Mouse (Mus musculus) intestine, embryonic 16.5 days (tissue): ENCODE measurements around the gene Lpin1. TPM values are rescaled to one million over a fixed set of nuclear protein-coding genes. Genes with fewer than 3 reads are reported as not detected.

Experiments used
- ATAC-seq: fragments of 200-750 bp; cut with Nextera tagmentation; 2 replicates; pipeline ENCODE4 v1.8.0; 2017; ENCODE audit warnings: moderate TSS enrichment, moderate library complexity
- H3K27ac ChIP-seq: fragments of 300-500 bp; sonication (generic); 2 replicates; pipeline ENCODE4 v1.5.1; 2014; ENCODE audit warnings: mild to moderate bottlenecking, low read length
- H3K27me3 ChIP-seq: fragments of 300-500 bp; sonication (generic); replicated peaks from 2 replicates; pipeline ENCODE4 v1.6.1; 2014; ENCODE audit warnings: low read length, control low read depth, mixed read lengths; ENCODE audit not compliant: control insufficient read depth, insufficient read depth
- H3K36me3 ChIP-seq: fragments of 300-500 bp; sonication (generic); 2 replicates; pipeline ENCODE4 v1.6.1; 2014; ENCODE audit warnings: low read length, control low read depth; ENCODE audit not compliant: control insufficient read depth, insufficient read depth
- H3K4me1 ChIP-seq: fragments of 300-500 bp; sonication (generic); 2 replicates; pipeline ENCODE4 v1.6.1; 2014; ENCODE audit warnings: low read length, control low read depth, mixed read lengths; ENCODE audit not compliant: control insufficient read depth, insufficient read depth
- H3K4me2 ChIP-seq: fragments of 300-500 bp; sonication (generic); 2 replicates; pipeline ENCODE4 v1.6.1; 2014; ENCODE audit warnings: low read depth, low read length, control low read depth
- H3K4me3 ChIP-seq: fragments of 300-500 bp; sonication (generic); 2 replicates; pipeline ENCODE4 v1.5.1; 2014; ENCODE audit warnings: mild to moderate bottlenecking, low read length
- H3K9ac ChIP-seq: fragments of 300-500 bp; sonication (generic); 2 replicates; pipeline ENCODE4 v1.6.1; 2014; ENCODE audit warnings: low read depth, low read length
- H3K9me3 ChIP-seq: fragments of 300-500 bp; sonication (generic); 2 replicates; pipeline ENCODE4 v1.6.1; 2016; ENCODE audit warnings: low read length, control low read depth; ENCODE audit not compliant: control insufficient read depth
- WGBS: fragments of 180-500 bp; shearing (Covaris S2); extraction: QIAGEN DNeasy Blood & Tissue Kit; methylation state at CpG from one replicate; pipeline ENCODE4 v1.1.7; 2014; 5-methylcytosine and 5-hydroxymethylcytosine counted together
- polyA plus RNA-seq: library from polyadenylated mRNA; unstranded; fragments of >200 nt; fragmentation: Nextera tagmentation; extraction: Ambion mirVana; gene quantifications from 2 replicates; pipeline ENCODE4 v1.2.1, GENCODE M21; 2015

The Lpin1 gene
- polyA plus RNA-seq, 1 experiment from 2014 or later: 8.5 TPM

- ATAC-seq: no peak
- Histone ChIP-seq H3K4me3 (no peak overlapping the region), H3K4me1 (no peaks in the 10 kb centered on the region), H3K9ac (no peak overlapping the region), H3K9me3 (no peaks in the 10 kb centered on the region), H3K27me3 (no peaks in the 10 kb centered on the region), H3K4me2 (no peak overlapping the region), H3K36me3 (peaks cover 5% of the 10 kb centered on the region; the same call in 1 of the 2 replicates), H3K27ac (no peak overlapping the region)
- whole genome bisulfite sequencing: 77% methylated on average over 12 of the region's 12 CpGs
Observed at GRCm38 (mm10) chr12:16548824-16549375, 61.9 kb downstream of the Lpin1 start.

- no peak for ATAC-seq
- Histone ChIP-seq H3K27ac (no peak overlapping the region), H3K36me3 (peaks cover 3% of the 10 kb centered on the region; the same call in 1 of the 2 replicates), H3K4me1 (no peaks in the 10 kb centered on the region), H3K4me3 (no peak overlapping the region), H3K4me2 (no peak overlapping the region), H3K9ac (no peak overlapping the region), H3K9me3 (no peaks in the 10 kb centered on the region), H3K27me3 (no peaks in the 10 kb centered on the region)
- 86% methylated on average over 5 of the region's 5 CpGs for WGBS
Observed at GRCm38 (mm10) chr12:16541606-16542005, 69.2 kb downstream of the Lpin1 start.

- WGBS: 89% methylated on average over 8 of the region's 8 CpGs
- Histone ChIP-seq H3K9me3 (no peaks in the 10 kb centered on the region), H3K4me1 (no peaks in the 10 kb centered on the region), H3K36me3 (peaks cover 3% of the 10 kb centered on the region; the same call in 1 of the 2 replicates), H3K4me3 (no peak overlapping the region), H3K27me3 (no peaks in the 10 kb centered on the region), H3K27ac (no peak overlapping the region), H3K9ac (no peak overlapping the region), H3K4me2 (no peak overlapping the region)
- ATAC-seq: no peak
Observed at GRCm38 (mm10) chr12:16540712-16541111, 70.1 kb downstream of the Lpin1 start.

GRCm38 (mm10) chr12:16539965-16540661, 70.7 kb downstream of the Lpin1 start:
- Histone ChIP-seq H3K27ac (0 out of 2 replicates have a peak overlapping the region, but pooled peaks have one; percentile 2), H3K4me3 (no peak overlapping the region), H3K4me1 (no peaks in the 10 kb centered on the region), H3K9ac (no peak overlapping the region), H3K36me3 (peaks cover 3% of the 10 kb centered on the region; the same call in 1 of the 2 replicates), H3K9me3 (no peaks in the 10 kb centered on the region), H3K4me2 (no peak overlapping the region), H3K27me3 (no peaks in the 10 kb centered on the region)
- WGBS: 77% methylated on average over 5 of the region's 5 CpGs
- peak; percentile 27 for ATAC-seq

- Histone ChIP-seq H3K4me3 (no peak overlapping the region), H3K27me3 (no peaks in the 10 kb centered on the region), H3K4me1 (peaks cover 2% of the 10 kb centered on the region; the same call in 1 of the 2 replicates), H3K4me2 (no peak overlapping the region), H3K9ac (no peak overlapping the region), H3K36me3 (peaks cover 3% of the 10 kb centered on the region; the same call in 1 of the 2 replicates), H3K9me3 (no peaks in the 10 kb centered on the region), H3K27ac (peak overlapping the region; percentile 0; the same call in 1 of the 2 replicates)
- peak; percentile 70 for ATAC-seq
- WGBS: 24% methylated on average over 4 of the region's 4 CpGs
Observed at GRCm38 (mm10) chr12:16533331-16533828, 77.4 kb downstream of the Lpin1 start.

GRCm38 (mm10) chr12:16532860-16533230, 77.9 kb downstream of the Lpin1 start:
- no peaks in the 10 kb centered on the region for H3K9me3 ChIP-seq
- 40% methylated on average over 7 of the region's 7 CpGs for WGBS
- H3K36me3 ChIP-seq: no peaks in the 10 kb centered on the region; the same call in 1 of the 2 replicates
- ATAC-seq: peak; percentile 39; the same call in 1 of the 2 replicates
- peak overlapping the region; percentile 0 for H3K27ac ChIP-seq
- no peak overlapping the region for H3K4me3 ChIP-seq
- H3K9ac ChIP-seq: peak overlapping the region; percentile 30; the same call in 1 of the 2 replicates
- no peak overlapping the region for H3K4me2 ChIP-seq
- H3K4me1 ChIP-seq: peaks cover 2% of the 10 kb centered on the region; the same call in 1 of the 2 replicates
- no peaks in the 10 kb centered on the region for H3K27me3 ChIP-seq

GRCm38 (mm10) chr12:16531956-16532859, 78.6 kb downstream of the Lpin1 start:
- H3K9me3 ChIP-seq: no peaks in the 10 kb centered on the region

GRCm38 (mm10) chr12:16528650-16529049, 82.1 kb downstream of the Lpin1 start:
- ATAC-seq: no peak
- Histone ChIP-seq H3K27ac (no peak overlapping the region), H3K4me1 (peaks cover 2% of the 10 kb centered on the region; the same call in 1 of the 2 replicates), H3K27me3 (no peaks in the 10 kb centered on the region), H3K9me3 (no peaks in the 10 kb centered on the region; the same call in 1 of the 2 replicates), H3K4me2 (no peak overlapping the region), H3K36me3 (no peaks in the 10 kb centered on the region), H3K9ac (no peak overlapping the region), H3K4me3 (no peak overlapping the region)
- WGBS: 83% methylated on average over 7 of the region's 7 CpGs

More at GRCm38 (mm10) chr12:16531956-16532859, 78.6 kb downstream of the Lpin1 start:
- no peak overlapping the region for H3K4me3 ChIP-seq
- peak overlapping the region; percentile 0; the same call in 1 of the 2 replicates for H3K27ac ChIP-seq
- 62% methylated on average over 15 of the region's 15 CpGs for WGBS
- ATAC-seq: no peak
- no peaks in the 10 kb centered on the region for H3K27me3 ChIP-seq
- peak overlapping the region; percentile 30; the same call in 1 of the 2 replicates for H3K9ac ChIP-seq
- H3K36me3 ChIP-seq: no peaks in the 10 kb centered on the region; the same call in 1 of the 2 replicates
- no peak overlapping the region for H3K4me2 ChIP-seq
- peaks cover 2% of the 10 kb centered on the region; the same call in 1 of the 2 replicates for H3K4me1 ChIP-seq
